Mouse (Mus musculus) right cerebral cortex, postnatal 10 days (tissue): ENCODE measurements around the gene Naa15.
"Not testable (repeated sequence)": the region's sequence is repeated elsewhere in the genome, so short reads cannot be mapped to it uniquely, and the experiment has no call there.

Source experiments
- DNase-seq, 2 experiments: peaks; one replicate each; pipeline ENCODE4 v3.0.0; 2021; ENCODE audit warnings: low spot score in 2 of 2

Gene Naa15

GRCm38 (mm10) chr3:51394881-51395280 lies 20.1 kb upstream of the Naa15 start:
- no peak for DNase-seq

- DNase-seq, result no peak
Observed at GRCm38 (mm10) chr3:51395461-51396145, 19.3 kb upstream of the Naa15 start.

GRCm38 (mm10) chr3:51396219-51397068 lies 18.5 kb upstream of the Naa15 start, which contains the start of gene Mgarp:
Gene Mgarp, minus strand, starts transcription at chr3:51396738.
- DNase-seq, result peak in 1 of 2 experiments; percentile 52

- no peak for DNase-seq
Observed at GRCm38 (mm10) chr3:51397700-51398299, 17.1 kb upstream of the Naa15 start.

- DNase-seq, result no peak
Observed at GRCm38 (mm10) chr3:51398667-51399066, 16.3 kb upstream of the Naa15 start.

- DNase-seq, result no peak
Observed at GRCm38 (mm10) chr3:51399531-51399930, 15.4 kb upstream of the Naa15 start.

GRCm38 (mm10) chr3:51400682-51401081 lies 14.3 kb upstream of the Naa15 start:
- no peak for DNase-seq

- DNase-seq, result not testable (repeated sequence)
Observed at GRCm38 (mm10) chr3:51402054-51402453, 12.9 kb upstream of the Naa15 start.

- DNase-seq, result no peak
Observed at GRCm38 (mm10) chr3:51402628-51403027, 12.3 kb upstream of the Naa15 start.

GRCm38 (mm10) chr3:51407870-51408560 lies 6.9 kb upstream of the Naa15 start:
- DNase-seq, result peak in 1 of 2 experiments; percentile 44

GRCm38 (mm10) chr3:51408561-51409183 lies 6.3 kb upstream of the Naa15 start, which contains the start of gene Ndufc1:
Gene Ndufc1, minus strand, starts transcription at chr3:51408988.
- peak; percentile 96 to 98 for DNase-seq

GRCm38 (mm10) chr3:51412457-51412856 lies 2.5 kb upstream of the Naa15 start:
- no peak for DNase-seq

GRCm38 (mm10) chr3:51413276-51413675 lies 1.7 kb upstream of the Naa15 start:
- no peak for DNase-seq

GRCm38 (mm10) chr3:51416073-51416363 lies 1.1 kb downstream of the Naa15 start:
- DNase-seq, result no peak

GRCm38 (mm10) chr3:51416364-51417134 lies 1.6 kb downstream of the Naa15 start:
- peak; percentile 56 to 63 for DNase-seq

GRCm38 (mm10) chr3:51417135-51417458 lies 2.1 kb downstream of the Naa15 start:
- DNase-seq, result no peak

- DNase-seq, result no peak
Observed at GRCm38 (mm10) chr3:51417485-51417884, 2.5 kb downstream of the Naa15 start.

- DNase-seq, result no peak
Observed at GRCm38 (mm10) chr3:51417966-51418365, 3.0 kb downstream of the Naa15 start.

- DNase-seq, result no peak
Observed at GRCm38 (mm10) chr3:51421921-51422320, 7.0 kb downstream of the Naa15 start.

GRCm38 (mm10) chr3:51425394-51425793 lies 10.4 kb downstream of the Naa15 start:
- DNase-seq, result no peak

- not testable (repeated sequence) for DNase-seq
Observed at GRCm38 (mm10) chr3:51434364-51434763, 19.4 kb downstream of the Naa15 start.
